Mouse (Mus musculus) T-cell, adult 2 months (primary cell): ENCODE data around the gene Elovl6.
A peak's percentile ranks its signal among the peaks of the same experiment; 100 is the strongest.

ENCODE experiments used
- DNase-seq: peaks from one replicate; pipeline ENCODE4 v3.0.0; 2022; ENCODE audit warnings: low spot score

The Elovl6 gene

GRCm38 (mm10) chr3:129532180-129532864 is at the start of gene Elovl6:
Gene Elovl6, plus strand, starts transcription at chr3:129532355.
- DNase-seq = peak; percentile 24

DNA sequence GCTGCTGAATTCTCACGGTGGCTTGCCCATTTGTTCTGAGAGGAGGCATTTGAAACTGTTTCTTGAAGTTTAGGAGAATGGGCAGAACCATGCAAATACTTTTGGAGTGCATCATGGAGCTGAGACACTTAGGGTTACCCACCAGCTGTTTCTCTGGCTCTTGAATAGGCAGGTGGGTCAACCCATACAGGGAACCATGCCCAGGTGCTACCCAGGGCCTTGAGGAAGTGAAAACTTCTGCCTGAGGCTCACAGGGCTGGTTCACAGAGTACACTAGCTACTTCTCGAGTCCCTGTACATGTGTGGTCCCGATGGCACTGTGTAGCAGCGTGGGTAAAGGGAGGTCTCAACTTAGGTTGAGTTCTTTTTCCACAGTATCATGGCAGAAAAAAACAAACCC is 43.4 kb upstream of the Elovl6 start:
- DNase-seq = no peak

- DNase-seq = peak; percentile 71
These were observed 38.0 kb upstream of the Elovl6 start for GRCm38 (mm10) chr3:129494123-129494522.

- no peak for DNase-seq
These were observed 37.4 kb upstream of the Elovl6 start for GRCm38 (mm10) chr3:129494731-129495130.

DNA sequence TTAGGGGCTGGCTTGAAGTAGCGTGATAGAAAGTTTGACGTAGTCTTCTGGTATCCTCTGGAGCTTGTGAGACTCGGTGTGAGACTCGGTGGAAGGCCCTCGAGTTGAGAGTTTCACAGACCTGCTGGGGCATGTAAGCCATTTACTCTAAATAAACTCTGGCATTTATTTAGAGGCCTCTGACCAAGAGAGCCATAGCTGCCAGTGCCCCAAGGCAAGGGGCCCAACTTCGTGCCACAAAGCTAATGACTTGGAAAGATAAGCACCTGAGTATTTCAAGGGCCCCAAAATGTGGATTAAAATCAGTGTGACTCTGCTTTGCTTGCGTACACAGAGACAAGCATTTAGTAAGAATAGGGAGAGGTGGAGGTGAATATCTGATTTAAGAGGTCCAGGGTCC is 28.4 kb upstream of the Elovl6 start:
- DNase-seq = no peak

- DNase-seq = no peak
These were observed 27.2 kb upstream of the Elovl6 start for GRCm38 (mm10) chr3:129504928-129505327.

DNA sequence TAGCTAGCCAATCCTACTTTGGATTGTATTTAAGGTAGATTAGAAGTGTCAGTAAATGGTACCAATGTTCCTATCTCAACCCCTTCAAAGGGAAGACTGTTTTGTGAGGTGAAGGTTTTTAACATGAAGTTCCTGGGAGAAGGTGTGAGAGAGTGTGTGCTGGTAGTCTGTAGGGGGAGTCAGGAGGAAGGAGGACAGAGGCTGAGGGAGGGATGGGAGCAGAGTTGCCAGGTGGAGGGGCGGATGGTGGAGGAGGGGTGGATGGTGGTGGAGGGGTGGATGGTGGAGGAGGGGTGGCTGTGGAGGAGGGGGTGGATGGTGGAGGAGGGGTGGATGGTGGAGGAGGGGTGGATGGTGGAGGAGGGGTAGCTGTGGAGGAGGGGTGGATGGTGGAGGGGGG is 24.4 kb upstream of the Elovl6 start:
- DNase-seq = no peak

DNA sequence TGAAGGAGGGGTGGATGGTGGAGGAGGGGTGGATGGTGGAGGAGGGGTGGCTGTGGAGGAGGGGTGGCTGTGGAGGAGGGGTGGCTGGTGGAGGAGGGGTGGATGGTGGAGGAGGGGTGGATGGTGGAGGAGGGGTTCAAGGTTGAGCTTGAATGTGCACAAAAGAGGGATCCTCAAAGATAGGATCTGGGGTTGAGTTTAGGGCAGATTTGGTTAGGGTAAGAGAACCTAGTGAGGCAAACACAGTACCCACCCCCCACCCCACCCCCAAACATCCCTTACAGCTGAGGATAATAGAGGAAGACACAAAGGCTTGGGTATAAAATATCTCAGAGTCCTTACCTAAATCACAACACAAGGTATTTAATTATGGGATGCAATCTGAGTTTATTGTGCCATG is 23.6 kb upstream of the Elovl6 start:
- DNase-seq = no peak

DNA sequence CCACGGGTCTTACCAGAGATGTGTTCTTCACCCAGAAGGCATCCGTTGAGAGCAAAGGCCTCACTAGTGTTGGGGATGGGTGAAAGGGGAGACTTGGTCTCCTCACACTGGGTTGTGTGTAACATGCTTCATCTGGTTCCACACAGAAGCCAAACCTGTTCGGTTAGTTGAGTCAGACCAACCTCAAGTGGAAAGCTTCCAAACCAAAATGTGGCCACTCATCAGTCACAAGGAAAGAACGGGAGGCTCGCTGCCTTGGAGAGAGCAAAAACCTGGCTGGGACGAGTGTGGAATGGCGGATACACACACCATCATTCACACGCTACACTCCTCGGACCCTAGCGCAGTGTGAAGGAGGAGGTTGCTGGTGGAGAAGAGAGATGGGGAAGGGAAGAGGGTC is 22.4 kb upstream of the Elovl6 start:
- DNase-seq = no peak

DNA sequence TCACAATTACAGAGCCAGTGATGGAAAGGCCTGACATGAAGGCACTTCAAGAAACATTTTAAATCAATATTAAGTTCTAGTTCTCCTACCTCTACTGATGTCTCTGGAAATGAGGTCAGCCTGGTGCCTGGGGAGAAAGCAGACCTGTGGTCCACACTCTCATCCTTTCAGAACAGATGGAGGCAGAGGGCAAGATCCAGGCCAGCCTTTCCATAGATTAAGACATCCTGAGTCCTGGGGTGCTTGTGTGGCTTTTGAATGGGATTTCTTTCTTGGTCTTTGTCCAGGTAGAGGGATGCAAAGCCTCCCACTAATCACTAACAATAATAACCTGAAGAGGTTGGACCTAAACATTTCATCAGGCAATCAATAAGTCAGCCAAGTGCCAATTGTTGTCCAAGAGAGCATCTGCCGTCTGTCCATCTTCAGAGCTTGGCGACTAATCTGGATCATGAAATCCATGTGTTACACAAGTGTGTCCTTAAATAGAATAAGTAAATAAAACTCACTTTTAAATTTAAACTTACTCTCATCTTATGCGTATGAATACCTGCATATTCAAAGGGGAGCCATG is 16.2 kb upstream of the Elovl6 start:
- DNase-seq = no peak

- DNase-seq = peak; percentile 55
These were observed 11.7 kb upstream of the Elovl6 start for GRCm38 (mm10) chr3:129520499-129520898.

DNA sequence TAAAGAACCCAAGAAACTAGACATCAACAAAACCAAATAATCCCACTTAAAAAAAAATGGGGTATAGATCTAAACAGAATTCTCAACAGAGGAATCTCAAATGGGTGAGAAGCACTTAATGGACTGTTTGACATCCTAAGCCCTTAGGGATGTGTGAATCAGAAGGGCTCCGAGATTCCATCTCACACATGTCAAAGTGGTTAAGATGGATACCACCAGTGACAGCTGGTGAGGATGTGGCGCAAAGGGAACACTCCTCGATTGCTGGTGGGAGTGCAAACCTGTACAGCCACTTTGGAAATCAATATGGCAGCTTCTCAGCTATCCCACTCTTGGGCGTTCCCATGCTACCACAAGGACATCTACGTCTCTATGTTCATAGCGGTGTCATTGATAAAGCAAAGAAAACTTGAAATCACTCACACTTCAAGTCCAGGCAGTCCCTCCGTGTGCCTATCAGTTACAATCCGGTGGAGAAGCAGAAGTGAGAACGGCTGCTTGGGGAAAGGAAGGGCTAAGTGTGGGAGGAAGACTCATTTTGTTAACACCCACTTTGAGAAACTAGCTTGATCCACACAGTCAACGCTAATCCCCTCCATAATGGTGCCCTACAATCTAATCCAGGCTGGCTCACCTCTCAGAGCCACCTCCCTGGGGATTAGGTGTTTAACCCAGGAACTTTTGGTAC is 8.6 kb upstream of the Elovl6 start:
- no peak for DNase-seq

- DNase-seq = no peak
These were observed 5.1 kb upstream of the Elovl6 start for GRCm38 (mm10) chr3:129527046-129527445.

- DNase-seq = no peak
These were observed 2.8 kb upstream of the Elovl6 start for GRCm38 (mm10) chr3:129529311-129529710.

GRCm38 (mm10) chr3:129530461-129530860 is 1.7 kb upstream of the Elovl6 start:
- no peak for DNase-seq

DNA sequence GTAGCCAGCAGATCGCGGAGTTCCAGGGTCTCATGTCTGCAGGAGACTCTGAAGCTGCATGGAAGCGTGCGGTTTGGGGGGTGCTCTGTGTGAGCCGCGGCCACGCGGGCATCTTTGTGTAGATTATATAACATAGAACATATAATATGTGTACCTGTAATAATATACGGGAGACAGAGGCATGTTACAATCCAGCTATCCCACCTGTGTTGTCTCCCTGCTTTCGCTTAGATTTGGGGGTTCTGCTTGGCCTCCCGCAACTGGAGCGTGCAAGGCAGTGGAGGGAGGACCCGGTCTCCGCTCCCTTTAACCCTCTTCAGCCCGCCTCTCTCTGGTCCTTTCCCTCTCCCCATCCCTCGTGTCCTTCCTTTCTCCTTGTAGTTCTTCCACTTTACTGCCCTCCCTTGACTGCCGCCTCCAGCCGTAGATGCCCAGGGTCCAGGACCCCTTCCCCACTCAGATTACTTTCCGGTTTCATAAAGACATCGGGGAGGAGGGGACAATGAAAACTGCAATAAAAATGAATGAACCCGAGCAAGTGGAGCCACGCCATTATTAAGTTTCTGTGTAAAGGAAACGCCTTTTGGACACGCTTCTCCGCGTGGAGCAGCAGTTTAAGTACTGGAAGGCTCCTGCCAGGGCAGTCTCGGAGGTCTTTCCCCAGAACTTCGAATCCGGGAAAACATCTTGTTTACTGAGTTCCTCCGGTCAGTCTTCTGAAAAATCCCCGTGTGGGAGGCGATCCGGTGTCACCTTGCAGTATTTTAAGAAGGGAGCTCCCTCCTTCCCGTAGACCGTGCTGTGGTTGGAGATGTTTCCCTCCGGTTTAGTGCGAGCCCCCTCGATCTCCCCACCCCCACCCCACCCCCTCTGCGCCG is 949 bp downstream of the Elovl6 start:
- peak; percentile 28 for DNase-seq

GRCm38 (mm10) chr3:129533743-129534530 is 1.8 kb downstream of the Elovl6 start:
- peak; percentile 50 for DNase-seq

DNA sequence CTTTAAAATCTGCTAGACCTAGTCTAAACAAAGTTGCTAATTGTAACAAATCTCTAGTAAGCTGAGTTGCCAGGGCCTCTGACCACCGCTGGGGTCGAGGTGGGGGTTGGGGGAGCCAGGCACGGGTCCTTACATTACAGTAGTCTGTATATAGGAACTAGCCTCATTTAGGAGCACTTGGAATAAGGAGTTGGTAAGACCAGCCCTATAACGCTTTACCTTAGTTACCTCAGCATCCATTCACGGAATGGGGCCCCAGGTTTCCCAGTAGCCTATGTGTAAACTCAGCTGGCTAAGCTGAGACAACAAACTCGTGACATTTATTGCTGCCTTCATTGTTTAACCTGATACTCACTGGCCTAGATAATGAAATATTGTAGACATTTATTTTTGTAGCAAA is 3.3 kb downstream of the Elovl6 start:
- no peak for DNase-seq

DNA sequence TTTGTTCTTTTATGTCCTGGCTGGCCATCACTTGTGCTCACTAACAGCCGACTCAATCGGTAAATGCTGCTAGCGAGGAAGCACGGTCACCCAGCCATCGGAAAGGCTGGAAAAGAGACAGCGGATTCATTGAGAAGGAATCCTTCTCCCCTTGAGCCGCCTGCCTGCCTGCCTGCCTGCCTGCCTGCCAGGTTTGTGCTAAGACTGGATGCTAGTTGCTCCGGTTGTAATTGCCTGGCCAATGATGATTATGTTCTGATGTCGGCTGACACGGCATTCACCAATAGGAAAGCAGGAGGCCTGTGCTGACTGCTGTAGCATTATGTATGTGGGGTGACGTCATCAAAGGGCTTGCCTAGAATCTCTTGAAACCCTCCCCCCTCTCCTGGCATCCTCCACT is 4.0 kb downstream of the Elovl6 start:
- DNase-seq = peak; percentile 92

- DNase-seq = no peak
These were observed 5.8 kb downstream of the Elovl6 start for GRCm38 (mm10) chr3:129537954-129538353.

DNA sequence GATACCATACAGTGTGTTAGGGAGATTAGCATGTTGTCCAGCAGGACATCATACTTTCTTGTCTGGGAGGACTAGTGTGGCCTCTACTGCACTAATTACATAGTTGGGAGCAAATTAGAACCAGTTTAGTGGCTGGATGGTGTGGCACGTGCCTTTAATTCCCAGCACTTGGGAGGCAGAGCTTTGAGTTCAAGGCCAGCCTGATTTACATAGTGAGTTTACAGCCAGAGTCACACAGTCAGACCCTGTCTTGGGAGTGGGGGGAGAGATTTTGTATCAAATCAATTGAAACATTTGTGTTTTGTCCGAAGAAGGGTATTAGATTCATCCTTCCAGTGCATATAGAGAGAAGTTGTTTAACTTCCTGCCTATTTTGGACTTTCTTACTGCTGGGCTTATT is 8.7 kb downstream of the Elovl6 start:
- no peak for DNase-seq

DNA sequence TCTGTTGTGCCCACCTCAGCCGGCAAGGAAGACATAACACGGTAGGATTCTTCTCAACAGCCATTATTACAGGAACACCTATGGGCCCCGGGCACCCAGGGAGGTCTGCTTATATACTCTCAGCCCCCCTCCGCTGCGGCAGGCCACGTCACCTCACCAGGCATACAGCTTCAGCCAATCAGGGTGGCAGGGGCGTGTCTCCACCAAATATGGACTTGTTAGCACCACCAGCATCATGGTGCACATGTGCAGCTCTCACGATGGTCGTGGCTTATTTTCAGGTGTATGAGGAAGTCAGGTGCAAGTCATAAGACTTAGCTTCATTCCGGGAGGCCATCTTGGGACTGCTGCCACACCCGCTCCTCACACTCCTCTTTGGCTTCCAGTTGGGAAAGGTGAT is 9.3 kb downstream of the Elovl6 start:
- no peak for DNase-seq
